Mouse (Mus musculus): Measurements from ENCODE around the gene Igf1r.

GRCm38 (mm10) chr7:68189211-68189610, 236.6 kb downstream of the Igf1r start:
- TF ChIP-seq CTCF (IDR thresholded peaks at IDR 0.05; ENCODE audit: control insufficient read depth, insufficient read depth, low read length): no peak
- no peak for TF ChIP-seq POLR2A (IDR thresholded peaks at IDR 0.05; ENCODE audit: borderline replicate concordance, control insufficient read depth, low read depth, low read length)
